Mouse (Mus musculus): Measurements from ENCODE around the gene Hrct1. TPM values are rescaled to one million over a fixed set of nuclear protein-coding genes. Genes with fewer than 3 reads are reported as not detected.

Hrct1 gene
- polyA plus RNA-seq, 2 experiments, result 2.1 to 3.2 TPM

DNA sequence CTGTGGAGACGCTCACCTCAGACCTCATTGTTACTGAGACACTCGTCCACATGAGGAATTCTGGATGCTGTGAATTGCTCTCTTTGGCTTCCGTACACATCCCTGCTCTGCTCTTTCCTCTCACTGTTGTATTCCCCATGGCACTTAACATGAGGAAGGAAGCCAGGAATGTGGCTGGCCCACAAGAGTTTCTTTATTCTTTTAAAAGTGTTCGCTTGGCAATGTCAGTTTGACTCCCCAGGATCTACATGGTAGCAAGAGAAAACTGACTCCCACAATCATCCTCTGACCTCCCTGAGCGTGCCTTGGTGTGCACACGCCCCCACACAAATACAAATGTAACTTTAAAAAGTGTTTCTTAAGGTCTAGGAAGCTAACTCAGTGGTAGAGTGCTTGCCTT lies 44.6 kb downstream of the Hrct1 start:
- Histone ChIP-seq H3K9me3 (ENCODE audit: control insufficient read depth, low read length) (no peaks in the 10 kb centered on the region), H3K4me3 (replicated peaks; ENCODE audit: low read length) (no peak overlapping the region), H3K27me3 (ENCODE audit: control insufficient read depth, insufficient read depth, low read length) (no peaks in the 10 kb centered on the region), H3K4me1 (ENCODE audit: control insufficient read depth, insufficient read depth, low read length) (no peaks in the 10 kb centered on the region), H3K4me2 (replicated peaks; ENCODE audit: low read depth, low read length, severe bottlenecking) (no peak overlapping the region), H3K9ac (ENCODE audit: low read depth, low read length, severe bottlenecking) (no peak overlapping the region), H3K36me3 (ENCODE audit: control insufficient read depth, insufficient read depth, low read length) (no peaks in the 10 kb centered on the region), H3K27ac (replicated peaks; ENCODE audit: low read depth, low read length) (no peak overlapping the region)
- 60% methylated on average over 6 of the region's 6 CpGs for WGBS
- ATAC-seq (ENCODE audit: low FRiP score, low read depth) (no peak), DNase-seq (ENCODE audit: low spot score) (no peak)
- no peak for TF ChIP-seq POLR2A (IDR thresholded peaks at IDR 0.05; ENCODE audit: borderline replicate concordance, extremely low read depth, insufficient read depth, insufficient read length)

DNA sequence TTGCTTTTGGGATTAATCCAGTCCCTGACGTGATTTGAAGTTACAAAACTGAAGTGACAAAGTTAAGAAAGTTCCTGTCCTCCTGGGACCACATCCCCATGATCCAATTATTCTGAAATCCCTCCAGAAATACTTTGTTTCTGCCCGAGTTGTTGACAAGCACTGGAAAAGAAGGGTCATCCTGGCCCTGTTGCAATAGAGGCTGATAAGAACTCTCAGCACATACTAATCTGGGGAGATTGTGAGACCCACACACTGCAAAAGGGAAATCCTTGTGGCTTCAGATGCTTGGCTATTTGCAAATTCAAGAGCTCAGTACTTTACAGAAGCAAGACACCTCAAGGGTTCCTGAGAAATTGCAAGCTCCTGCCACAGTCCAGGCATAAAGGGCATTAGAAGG lies 45.3 kb downstream of the Hrct1 start:
- ATAC-seq (ENCODE audit: low FRiP score, low read depth) (no peak), DNase-seq (ENCODE audit: low spot score) (no peak)
- Histone ChIP-seq H3K36me3 (ENCODE audit: control insufficient read depth, insufficient read depth, low read length) (no peaks in the 10 kb centered on the region), H3K27me3 (ENCODE audit: control insufficient read depth, insufficient read depth, low read length) (no peaks in the 10 kb centered on the region), H3K4me1 (ENCODE audit: control insufficient read depth, insufficient read depth, low read length) (no peaks in the 10 kb centered on the region), H3K9ac (ENCODE audit: low read depth, low read length, severe bottlenecking) (no peak overlapping the region), H3K4me3 (replicated peaks; ENCODE audit: low read length) (no peak overlapping the region), H3K27ac (replicated peaks; ENCODE audit: low read depth, low read length) (no peak overlapping the region), H3K4me2 (replicated peaks; ENCODE audit: low read depth, low read length, severe bottlenecking) (no peak overlapping the region), H3K9me3 (ENCODE audit: control insufficient read depth, low read length) (no peaks in the 10 kb centered on the region)
- WGBS, result 53% methylated on average over 2 of the region's 2 CpGs
- no peak for TF ChIP-seq POLR2A (IDR thresholded peaks at IDR 0.05; ENCODE audit: borderline replicate concordance, extremely low read depth, insufficient read depth, insufficient read length)

Other genes starting within 250 kb of the Hrct1 start
- not detected in 2 replicates for gene Sit1, start 243.5 kb upstream of the Hrct1 start, polyA plus RNA-seq (2012; rRNA removed)
- not detected in 2 replicates for gene Sit1, start 243.5 kb upstream of the Hrct1 start, polyA plus RNA-seq (2014; fragmentation: Nextera tagmentation; extraction: Ambion mirVana)
- 118 and 175 TPM in 2 replicates for gene Ccdc107, start 234.3 kb upstream of the Hrct1 start, polyA plus RNA-seq (2012; rRNA removed)
- 78.8 and 92.8 TPM in 2 replicates for gene Ccdc107, start 234.3 kb upstream of the Hrct1 start, polyA plus RNA-seq (2014; fragmentation: Nextera tagmentation; extraction: Ambion mirVana)
- gene Arhgef39, start 227.5 kb upstream of the Hrct1 start, polyA plus RNA-seq (2012; rRNA removed), result 84.9 and 108 TPM in 2 replicates
- 25.2 and 27.6 TPM in 2 replicates for gene Arhgef39, start 227.5 kb upstream of the Hrct1 start, polyA plus RNA-seq (2014; fragmentation: Nextera tagmentation; extraction: Ambion mirVana)
- gene Car9, start 220.2 kb upstream of the Hrct1 start, polyA plus RNA-seq (2012; rRNA removed), result 4.9 TPM in 2 replicates
- gene Car9, start 220.2 kb upstream of the Hrct1 start, polyA plus RNA-seq (2014; fragmentation: Nextera tagmentation; extraction: Ambion mirVana), result 1.0 and 1.2 TPM in 2 replicates
- gene Tpm2, start 203.4 kb upstream of the Hrct1 start, polyA plus RNA-seq (2012; rRNA removed), result 206 and 361 TPM in 2 replicates
- 382 and 495 TPM in 2 replicates for gene Tpm2, start 203.4 kb upstream of the Hrct1 start, polyA plus RNA-seq (2014; fragmentation: Nextera tagmentation; extraction: Ambion mirVana)
- 51.7 and 58.0 TPM in 2 replicates for gene Creb3, start 164.9 kb upstream of the Hrct1 start, polyA plus RNA-seq (2012; rRNA removed)
- gene Creb3, start 164.9 kb upstream of the Hrct1 start, polyA plus RNA-seq (2014; fragmentation: Nextera tagmentation; extraction: Ambion mirVana), result 71.4 and 78.5 TPM in 2 replicates
- gene Tln1, start 164.5 kb upstream of the Hrct1 start, polyA plus RNA-seq (2012; rRNA removed), result 69.4 and 75.5 TPM in 2 replicates
- 62.4 and 63.3 TPM in 2 replicates for gene Tln1, start 164.5 kb upstream of the Hrct1 start, polyA plus RNA-seq (2014; fragmentation: Nextera tagmentation; extraction: Ambion mirVana)
- gene Rgp1, start 148.5 kb upstream of the Hrct1 start, polyA plus RNA-seq (2012; rRNA removed), result 81.9 and 101 TPM in 2 replicates
- gene Rgp1, start 148.5 kb upstream of the Hrct1 start, polyA plus RNA-seq (2014; fragmentation: Nextera tagmentation; extraction: Ambion mirVana), result 33.3 and 35.3 TPM in 2 replicates
- 39.8 and 50.1 TPM in 2 replicates for gene Gba2, start 148.3 kb upstream of the Hrct1 start, polyA plus RNA-seq (2012; rRNA removed)
- 18.4 and 19.9 TPM in 2 replicates for gene Gba2, start 148.3 kb upstream of the Hrct1 start, polyA plus RNA-seq (2014; fragmentation: Nextera tagmentation; extraction: Ambion mirVana)
- 0.24 and 0.88 TPM in 2 replicates for gene Msmp, start 142.7 kb upstream of the Hrct1 start, polyA plus RNA-seq (2012; rRNA removed)
- 2.8 and 3.0 TPM in 2 replicates for gene Msmp, start 142.7 kb upstream of the Hrct1 start, polyA plus RNA-seq (2014; fragmentation: Nextera tagmentation; extraction: Ambion mirVana)
- 121 and 124 TPM in 2 replicates for gene Npr2, start 95.3 kb upstream of the Hrct1 start, polyA plus RNA-seq (2012; rRNA removed)
- 33.3 and 34.3 TPM in 2 replicates for gene Npr2, start 95.3 kb upstream of the Hrct1 start, polyA plus RNA-seq (2014; fragmentation: Nextera tagmentation; extraction: Ambion mirVana)
- gene Spag8, start 73.6 kb upstream of the Hrct1 start, polyA plus RNA-seq (2012; rRNA removed), result 1.8 and 2.5 TPM in 2 replicates
- gene Spag8, start 73.6 kb upstream of the Hrct1 start, polyA plus RNA-seq (2014; fragmentation: Nextera tagmentation; extraction: Ambion mirVana), result 0.58 and 0.61 TPM in 2 replicates
- 58.3 and 63.2 TPM in 2 replicates for gene Hint2, start 70.7 kb upstream of the Hrct1 start, polyA plus RNA-seq (2012; rRNA removed)
- gene Hint2, start 70.7 kb upstream of the Hrct1 start, polyA plus RNA-seq (2014; fragmentation: Nextera tagmentation; extraction: Ambion mirVana), result 73.8 and 87.6 TPM in 2 replicates
- 16.0 and 26.7 TPM in 2 replicates for gene Tmem8b, start 58.2 kb upstream of the Hrct1 start, polyA plus RNA-seq (2012; rRNA removed)
- gene Tmem8b, start 58.2 kb upstream of the Hrct1 start, polyA plus RNA-seq (2014; fragmentation: Nextera tagmentation; extraction: Ambion mirVana), result 3.8 and 5.2 TPM in 2 replicates
- gene Fam221b, start 58.0 kb upstream of the Hrct1 start, polyA plus RNA-seq (2012; rRNA removed), result 0.40 and 0.63 TPM in 2 replicates
- 4.0 and 4.3 TPM in 2 replicates for gene Fam221b, start 58.0 kb upstream of the Hrct1 start, polyA plus RNA-seq (2014; fragmentation: Nextera tagmentation; extraction: Ambion mirVana)
- gene Olfr70, start 26.4 kb upstream of the Hrct1 start, polyA plus RNA-seq (2012; rRNA removed), result not detected in 2 replicates
- not detected in 2 replicates for gene Olfr70, start 26.4 kb upstream of the Hrct1 start, polyA plus RNA-seq (2014; fragmentation: Nextera tagmentation; extraction: Ambion mirVana)
- not detected in 2 replicates for gene Olfr71, start 16.9 kb upstream of the Hrct1 start, polyA plus RNA-seq (2012; rRNA removed)
- not detected in 2 replicates for gene Olfr71, start 16.9 kb upstream of the Hrct1 start, polyA plus RNA-seq (2014; fragmentation: Nextera tagmentation; extraction: Ambion mirVana)
- gene Spaar, start 2.8 kb downstream of the Hrct1 start, polyA plus RNA-seq (2012; rRNA removed), result 1.0 and 1.3 TPM in 2 replicates
- 0.08 and 0.10 TPM in 2 replicates for gene Spaar, start 2.8 kb downstream of the Hrct1 start, polyA plus RNA-seq (2014; fragmentation: Nextera tagmentation; extraction: Ambion mirVana)
- gene Olfr159, start 43.8 kb downstream of the Hrct1 start, polyA plus RNA-seq (2012; rRNA removed), result not detected in 2 replicates
- not detected in 2 replicates for gene Olfr159, start 43.8 kb downstream of the Hrct1 start, polyA plus RNA-seq (2014; fragmentation: Nextera tagmentation; extraction: Ambion mirVana)
- gene Olfr156, start 96.7 kb downstream of the Hrct1 start, polyA plus RNA-seq (2012; rRNA removed), result 0.20 and 0.34 TPM in 2 replicates
- not detected in 2 replicates for gene Olfr156, start 96.7 kb downstream of the Hrct1 start, polyA plus RNA-seq (2014; fragmentation: Nextera tagmentation; extraction: Ambion mirVana)
- 0.03 and 0.04 TPM in 2 replicates for gene Olfr157, start 113.0 kb downstream of the Hrct1 start, polyA plus RNA-seq (2012; rRNA removed)
- not detected in 2 replicates for gene Olfr157, start 113.0 kb downstream of the Hrct1 start, polyA plus RNA-seq (2014; fragmentation: Nextera tagmentation; extraction: Ambion mirVana)
- not detected in 2 replicates for gene Olfr155, start 124.4 kb downstream of the Hrct1 start, polyA plus RNA-seq (2012; rRNA removed)
- gene Olfr155, start 124.4 kb downstream of the Hrct1 start, polyA plus RNA-seq (2014; fragmentation: Nextera tagmentation; extraction: Ambion mirVana), result not detected in 2 replicates
- gene Reck, start 148.3 kb downstream of the Hrct1 start, polyA plus RNA-seq (2012; rRNA removed), result 66.2 and 72.1 TPM in 2 replicates
- 49.0 and 50.0 TPM in 2 replicates for gene Reck, start 148.3 kb downstream of the Hrct1 start, polyA plus RNA-seq (2014; fragmentation: Nextera tagmentation; extraction: Ambion mirVana)
- 67.0 and 71.9 TPM in 2 replicates for gene Glipr2, start 230.2 kb downstream of the Hrct1 start, polyA plus RNA-seq (2012; rRNA removed)
- 108 and 121 TPM in 2 replicates for gene Glipr2, start 230.2 kb downstream of the Hrct1 start, polyA plus RNA-seq (2014; fragmentation: Nextera tagmentation; extraction: Ambion mirVana)